Mouse (Mus musculus): ENCODE measurements around the gene Chpf2.

GRCm38 (mm10) chr5:24623041-24623985 lies 36.8 kb downstream of the Chpf2 start:
- TF ChIP-seq CTCF (IDR thresholded peaks at IDR 0.05; ENCODE audit: low read depth, low read length): no peak
- no peak for TF ChIP-seq POLR2A (IDR thresholded peaks at IDR 0.05; ENCODE audit: extremely low read depth, insufficient read depth, low read length)

Data from liver, adult 2 months (tissue).